Mouse (Mus musculus): Measurements from ENCODE around the gene Timd2. TPM values are rescaled to one million over a fixed set of nuclear protein-coding genes. Genes with fewer than 3 reads are reported as not detected.

Gene Timd2
- 0.16 TPM for polyA plus RNA-seq (2017; shearing (Covaris generic))

DNA sequence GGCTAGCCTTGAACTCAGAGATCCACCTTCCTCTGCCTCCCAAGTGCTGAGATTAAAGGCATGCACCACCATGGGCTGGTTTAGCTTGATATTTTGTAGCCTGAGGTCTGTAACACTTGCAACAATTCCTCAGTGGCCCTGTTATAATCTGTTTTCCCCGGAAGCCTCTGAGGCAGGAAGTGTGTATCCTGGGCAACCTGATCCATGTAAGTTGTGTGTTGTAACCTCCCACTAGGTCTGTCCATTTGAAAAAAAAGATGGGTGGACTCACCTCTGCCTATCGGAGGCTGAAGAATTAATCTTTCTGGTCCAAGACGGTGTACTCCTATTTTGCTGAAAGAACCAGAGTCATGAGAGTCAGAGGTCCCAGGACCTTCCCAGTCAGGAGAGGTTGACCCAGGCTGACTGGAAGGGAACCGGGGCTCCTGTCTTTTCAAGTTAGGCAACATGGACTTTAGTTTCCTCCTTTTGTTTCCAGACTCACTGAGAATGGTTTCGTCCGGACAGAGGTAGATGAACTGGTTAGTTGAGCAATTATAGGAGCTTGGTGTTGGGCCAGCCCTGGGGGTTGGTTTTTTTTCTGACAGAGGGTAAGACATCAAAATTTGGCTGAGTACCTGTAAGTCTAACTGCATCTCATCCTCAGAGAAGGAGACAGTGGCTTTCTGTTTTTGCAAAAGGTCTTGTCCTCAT, at the start of gene Timd2:
Gene Timd2, minus strand, starts transcription at position 398 of the 693 bp plus-strand sequence.

DNA sequence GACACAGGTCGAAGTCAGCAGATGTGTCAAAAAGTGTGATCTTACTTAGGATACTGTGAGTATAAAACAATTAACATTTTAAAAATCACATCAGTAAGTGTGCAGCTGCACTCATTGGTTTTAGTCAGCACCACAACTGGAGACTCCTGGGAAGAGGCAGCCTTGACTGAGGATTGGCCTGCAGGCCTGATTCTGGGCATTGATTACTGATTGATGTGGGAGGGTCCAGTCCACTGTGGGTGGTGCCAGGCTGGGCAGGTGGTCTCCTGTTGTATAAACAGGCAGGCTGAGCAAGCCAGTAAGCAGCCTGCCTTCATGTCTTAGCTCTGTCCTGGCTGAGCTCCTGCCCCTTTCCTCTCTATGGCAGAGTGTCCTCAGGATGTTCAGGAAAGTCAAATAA, 28.2 kb upstream of the Timd2 start, which contains the start of gene Havcr1:
Gene Havcr1, plus strand, starts transcription at position 5 of the 400 bp plus-strand sequence.

DNA sequence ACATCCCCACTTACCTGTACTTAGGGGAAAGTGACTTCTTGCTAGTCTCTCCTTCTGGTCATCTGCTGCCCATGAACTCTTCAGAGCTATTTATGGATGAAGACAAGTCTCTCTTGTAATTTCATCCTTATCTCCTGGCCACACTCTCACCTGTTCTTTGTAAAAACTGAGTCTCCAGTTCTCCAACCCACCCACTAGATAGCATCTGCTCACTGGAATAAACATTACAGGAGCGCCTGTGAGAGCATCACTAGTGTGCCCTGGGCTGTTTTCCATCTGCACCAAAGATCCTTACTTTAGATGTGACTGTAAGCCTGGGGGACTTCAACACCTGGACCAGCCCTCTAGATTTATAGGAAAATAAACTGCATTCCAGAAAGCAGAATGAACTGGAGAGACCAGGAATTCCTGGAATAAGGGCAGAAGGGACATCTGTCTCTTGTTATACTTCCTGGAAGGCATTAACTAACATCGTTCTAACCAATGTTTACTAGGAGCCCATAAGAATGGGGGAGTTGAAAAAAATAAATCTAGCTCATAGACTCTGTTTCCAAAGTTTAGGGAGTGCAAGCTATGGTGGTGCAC, 77.6 kb downstream of the Timd2 start, which contains the start of gene Dppa1:
Gene Dppa1, minus strand, starts transcription at position 51 of the 585 bp plus-strand sequence.

Other genes starting within 250 kb of the Timd2 start
- 0.28 TPM for gene Gm12169, start 182.8 kb downstream of the Timd2 start, polyA plus RNA-seq (2017; shearing (Covaris generic))
- gene BC053393, start 135.5 kb downstream of the Timd2 start, polyA plus RNA-seq (2017; shearing (Covaris generic)) = not detected
- gene Dppa1, start 77.8 kb downstream of the Timd2 start, polyA plus RNA-seq (2017; shearing (Covaris generic)) = not detected
- gene Havcr1, start 28.0 kb upstream of the Timd2 start, polyA plus RNA-seq (2017; shearing (Covaris generic)) = not detected
- 0.49 TPM for gene Timd4, start 103.7 kb upstream of the Timd2 start, polyA plus RNA-seq (2017; shearing (Covaris generic))

Data from inflammation-experienced regulatory T-cells, adult 16 weeks (primary cell).